7 mouse cellular contexts compared by ENCODE assay signal in genomic region chr1:154033958-154034606, GRCm38 (mm10).
DNase-seq lines count a peak whose midpoint lies in the region; ATAC-seq and TF ChIP-seq lines count a peak whose summit lies in the region.

No protein-coding gene starts in this region.

- H3K9ac ChIP-seq in hindbrain, postnatal 0 days (replicated peaks; ENCODE audit: low read length): no peak overlapping the region

- peak; percentile 74 to 86 for DNase-seq in urinary bladder, adult 18-20 months (ENCODE audit: low spot score in 2 of 2)
- DNase-seq in urinary bladder, postnatal 10 days (ENCODE audit: low spot score): no peak
- no peak for DNase-seq in hindbrain, postnatal 0 days (ENCODE audit: low spot score)
- peak; percentile 8 for DNase-seq in left cerebral cortex, postnatal 4 days
- peak; percentile 61 to 72 for DNase-seq in natural killer cell, adult 2 months (ENCODE audit: low spot score in 2 of 2)
- DNase-seq in thymus, postnatal 0 days (ENCODE audit: low spot score): peak; percentile 56

- H3K9me3 ChIP-seq in hindbrain, postnatal 0 days (ENCODE audit: low read length): no peaks in the 10 kb centered on the region

- H3K36me3 ChIP-seq in hindbrain, postnatal 0 days (ENCODE audit: insufficient read depth, low read length): no peaks in the 10 kb centered on the region

- H3K4me2 ChIP-seq in hindbrain, postnatal 0 days (ENCODE audit: low read depth, low read length): no peak overlapping the region

- no peak for TF ChIP-seq CTCF in cortical plate, adult 2 months (IDR thresholded peaks at IDR 0.05; ENCODE audit: extremely low read depth, insufficient read depth, low read length)
- TF ChIP-seq CTCF in hindbrain, postnatal 0 days (IDR thresholded peaks at IDR 0.05; ENCODE audit: low read depth): no peak

- H3K27me3 ChIP-seq in hindbrain, postnatal 0 days (ENCODE audit: insufficient read depth, low read length): no peaks in the 10 kb centered on the region

- H3K4me1 ChIP-seq in cortical plate, adult 2 months (ENCODE audit: control insufficient read depth, insufficient read depth, low read length): no peaks in the 10 kb centered on the region
- no peaks in the 10 kb centered on the region for H3K4me1 ChIP-seq in hindbrain, postnatal 0 days (ENCODE audit: insufficient read depth, low read length)

- H3K4me3 ChIP-seq in cortical plate, adult 2 months (ENCODE audit: insufficient read depth, low read length): no peak overlapping the region
- H3K4me3 ChIP-seq in hindbrain, postnatal 0 days (ENCODE audit: low read length): no peak overlapping the region

- 68% methylated on average over 13 of the region's 13 CpGs for WGBS in hindbrain, postnatal 0 days

- no peak for TF ChIP-seq POLR2A in cortical plate, adult 2 months (IDR thresholded peaks at IDR 0.05; ENCODE audit: extremely low read depth, insufficient read depth, low read length)

- 0 out of 2 replicates have a peak, but pooled peaks have one; percentile 35 for ATAC-seq in hindbrain, postnatal 0 days

- peak overlapping the region; percentile 57 for H3K27ac ChIP-seq in cortical plate, adult 2 months (ENCODE audit: insufficient read depth, low read length)
- H3K27ac ChIP-seq in hindbrain, postnatal 0 days: no peak overlapping the region; the same call in 1 of the 2 replicates

- intact Hi-C loops in left cerebral cortex, postnatal 4 days (cut with DNase I): loop anchor here (5.0 kb wide), 1 partner anchor 137 kb away; the partner anchor contains the start of gene Glul

Comparison
In these comparisons a context has a peak if more than half of its experiments do, and no peak if none do; other contexts are left out.
1. DNase-seq: peak in urinary bladder, adult 18-20 months (2 of 2), left cerebral cortex, postnatal 4 days (single experiment), natural killer cell, adult 2 months (2 of 2) and thymus, postnatal 0 days (single experiment); none in urinary bladder, postnatal 10 days (single experiment) and hindbrain, postnatal 0 days (single experiment).